Mouse (Mus musculus) embryonic facial prominence, embryonic 10.5 days (tissue): ENCODE results near the gene Megf8. TPM values are rescaled to one million over a fixed set of nuclear protein-coding genes. Genes with fewer than 3 reads are reported as not detected.
"Not testable (repeated sequence)": the region's sequence is repeated elsewhere in the genome, so short reads cannot be mapped to it uniquely, and the experiment has no call there.

Source experiments
- DNase-seq: peaks from one replicate; pipeline ENCODE4 v3.0.0-alpha.2; 2017; ENCODE audit warnings: low spot score
- H3K27ac ChIP-seq: fragments of 300-500 bp; sonication (generic); replicated peaks from 2 replicates; pipeline ENCODE4 v1.5.1; 2016; ENCODE audit warnings: mild to moderate bottlenecking
- H3K27me3 ChIP-seq: fragments of 300-500 bp; sonication (generic); replicated peaks from 2 replicates; pipeline ENCODE4 v1.6.1; 2016; ENCODE audit warnings: low read depth, mild to moderate bottlenecking; ENCODE audit not compliant: poor library complexity, severe bottlenecking
- H3K36me3 ChIP-seq: fragments of 300-500 bp; sonication (generic); replicated peaks from 2 replicates; pipeline ENCODE4 v1.6.1; 2016; ENCODE audit warnings: mild to moderate bottlenecking, moderate library complexity
- H3K4me1 ChIP-seq: fragments of 300-500 bp; sonication (generic); 2 replicates; pipeline ENCODE4 v1.6.1; 2016
- H3K4me3 ChIP-seq: fragments of 300-500 bp; sonication (generic); 2 replicates; pipeline ENCODE4 v1.5.1; 2016; ENCODE audit warnings: mild to moderate bottlenecking, moderate library complexity
- H3K9me3 ChIP-seq: fragments of 300-500 bp; sonication (generic); 2 replicates; pipeline ENCODE4 v1.6.1; 2016; ENCODE audit warnings: mild to moderate bottlenecking
- WGBS: fragments of 180-500 bp; shearing (Covaris S2); methylation state at CpG from one replicate; pipeline ENCODE4 v1.1.7; 2016; 5-methylcytosine and 5-hydroxymethylcytosine counted together
- polyA plus RNA-seq: library from polyadenylated mRNA; unstranded; fragments of >200 nt; fragmentation: Nextera tagmentation; extraction: Ambion mirVana; gene quantifications from 2 replicates; pipeline ENCODE4 v1.2.1, GENCODE M21; 2016

Megf8 gene
- polyA plus RNA-seq, 1 experiment from 2014 or later, result 17.6 TPM

DNA sequence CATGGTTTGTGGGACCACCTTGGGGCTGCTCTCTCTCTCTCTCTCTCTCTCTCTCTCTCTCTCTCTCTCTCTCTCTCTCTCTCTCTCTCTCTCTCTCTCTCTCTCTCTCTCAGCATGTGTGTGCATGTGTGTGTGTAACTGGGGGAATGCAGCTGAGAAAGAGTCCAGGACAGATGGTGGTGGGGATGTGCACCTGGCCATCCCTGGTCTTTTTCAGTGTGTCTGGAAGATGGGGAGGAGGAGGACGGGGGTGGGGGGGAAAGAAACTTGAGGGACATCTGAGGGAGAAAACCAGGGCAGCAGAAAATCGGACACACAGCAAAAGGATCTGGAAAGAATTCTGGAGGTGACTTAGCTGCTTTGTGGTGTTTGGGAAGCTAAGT is 10.4 kb upstream of the Megf8 start:
- Histone ChIP-seq H3K27ac (no peak overlapping the region), H3K36me3 (no peaks in the 10 kb centered on the region), H3K4me1 (peaks cover 15% of the 10 kb centered on the region), H3K27me3 (peaks cover 73% of the 10 kb centered on the region), H3K4me3 (peak overlapping the region; percentile 69), H3K9me3 (no peaks in the 10 kb centered on the region)
- 45% methylated on average over 2 of the region's 2 CpGs for WGBS
- no peak for DNase-seq

DNA sequence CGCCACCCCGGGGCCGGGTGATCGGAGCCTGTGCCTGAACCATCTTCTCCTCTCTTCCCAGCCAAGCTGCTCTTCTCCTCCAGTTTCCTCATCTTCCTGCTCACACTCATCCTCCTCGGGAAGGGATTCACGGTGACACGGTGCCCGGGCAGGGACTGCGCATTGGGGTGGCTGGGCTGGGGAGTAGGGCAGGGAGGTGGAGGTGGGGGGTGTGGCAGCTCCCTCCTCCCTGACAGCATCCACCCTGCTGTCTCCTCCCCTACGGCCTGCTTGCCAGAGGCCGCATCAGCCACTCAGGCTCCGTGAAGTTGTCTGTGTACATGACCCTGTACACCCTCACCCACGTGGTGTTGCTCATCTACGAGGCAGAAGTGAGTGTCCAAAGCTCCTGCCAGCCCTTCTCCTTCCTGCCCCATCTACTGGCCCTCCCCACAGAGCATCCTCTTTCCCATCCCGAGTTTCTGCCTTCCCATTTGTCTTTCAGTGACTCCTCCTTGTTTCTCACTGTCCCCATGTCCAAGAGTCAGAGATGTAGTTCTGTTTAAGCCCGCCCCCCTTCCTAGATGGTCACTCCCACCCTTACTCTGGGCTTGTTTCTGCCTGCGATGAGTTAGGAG is 8.2 kb upstream of the Megf8 start:
- peaks cover 82% of the 10 kb centered on the region for H3K27me3 ChIP-seq
- 60% methylated on average over 17 of the region's 17 CpGs for WGBS

DNA sequence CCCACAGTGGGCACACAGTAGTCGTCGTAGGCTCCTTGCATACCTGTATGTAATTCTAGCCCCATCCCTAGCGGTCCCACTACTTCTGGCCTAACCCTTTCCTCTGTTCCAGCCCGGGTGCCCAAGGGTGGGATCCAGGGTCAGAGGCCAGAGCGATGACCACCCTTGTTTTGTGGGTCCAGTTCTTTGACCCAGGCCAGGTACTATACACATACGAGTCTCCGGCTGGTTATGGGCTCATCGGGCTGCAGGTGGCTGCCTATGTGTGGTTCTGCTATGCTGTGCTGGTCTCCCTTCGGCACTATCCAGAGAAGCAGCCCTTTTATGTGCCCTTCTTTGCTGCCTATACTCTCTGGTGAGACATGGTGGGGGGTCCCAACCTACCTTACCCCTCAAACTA is 7.5 kb upstream of the Megf8 start:
- DNase-seq, result no peak
- H3K4me3 ChIP-seq, result no peak overlapping the region
- H3K36me3 ChIP-seq, result no peaks in the 10 kb centered on the region
- H3K4me1 ChIP-seq, result peaks cover 16% of the 10 kb centered on the region
- H3K27ac ChIP-seq, result no peak overlapping the region
- WGBS, result 88% methylated on average over 9 of the region's 9 CpGs
- H3K9me3 ChIP-seq, result no peaks in the 10 kb centered on the region
- peaks cover 84% of the 10 kb centered on the region for H3K27me3 ChIP-seq

More for the DNA sequence above, 8.2 kb upstream of the Megf8 start:
- H3K36me3 ChIP-seq, result no peaks in the 10 kb centered on the region
- H3K4me1 ChIP-seq, result peaks cover 15% of the 10 kb centered on the region
- DNase-seq, result no peak
- H3K27ac ChIP-seq, result no peak overlapping the region
- no peaks in the 10 kb centered on the region for H3K9me3 ChIP-seq
- H3K4me3 ChIP-seq, result no peak overlapping the region

DNA sequence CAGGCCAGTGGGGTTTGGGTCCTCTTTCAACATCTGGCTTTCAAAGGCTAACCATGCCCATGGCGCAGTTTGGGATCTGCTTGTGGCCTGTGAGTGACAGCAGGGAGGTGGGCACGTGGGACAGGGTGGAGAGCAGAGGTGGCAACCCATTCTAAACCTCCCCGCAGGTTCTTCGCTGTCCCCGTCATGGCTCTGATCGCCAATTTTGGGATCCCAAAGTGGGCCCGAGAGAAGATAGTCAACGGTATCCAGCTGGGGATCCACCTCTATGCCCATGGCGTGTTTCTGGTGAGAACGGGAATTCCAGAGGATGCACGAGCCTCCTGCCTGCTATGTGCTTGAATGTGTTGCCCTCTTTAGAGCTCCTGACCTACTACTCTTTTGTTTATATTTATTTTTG is 5.8 kb upstream of the Megf8 start:
- Histone ChIP-seq H3K4me3 (no peak overlapping the region), H3K4me1 (peaks cover 24% of the 10 kb centered on the region), H3K36me3 (no peaks in the 10 kb centered on the region), H3K27me3 (peaks cover 91% of the 10 kb centered on the region), H3K9me3 (no peaks in the 10 kb centered on the region), H3K27ac (no peak overlapping the region)
- WGBS, result 80% methylated on average over 11 of the region's 11 CpGs
- DNase-seq, result no peak

DNA sequence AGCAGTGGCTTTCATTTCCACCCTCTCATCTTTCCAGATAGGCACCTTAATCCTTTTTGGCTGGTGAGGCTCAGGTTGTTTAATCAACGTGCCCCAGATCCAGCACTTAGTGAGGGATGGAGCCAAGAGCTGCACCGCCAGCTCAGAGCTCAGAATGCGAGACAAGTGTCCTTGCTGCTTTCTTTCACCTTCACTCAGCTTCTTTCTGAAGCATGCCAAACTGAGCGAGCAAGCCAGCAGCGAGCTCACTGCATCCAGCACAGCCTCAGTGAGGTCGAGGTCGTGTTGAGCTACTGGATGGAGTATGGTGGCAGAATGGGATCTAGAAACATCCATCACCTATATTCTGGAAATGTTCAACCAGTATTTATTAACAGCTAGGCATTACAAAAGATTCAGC is 3.6 kb upstream of the Megf8 start:
- Histone ChIP-seq H3K9me3 (no peaks in the 10 kb centered on the region), H3K4me3 (no peak overlapping the region), H3K27me3 (peaks cover 71% of the 10 kb centered on the region), H3K4me1 (peaks cover 35% of the 10 kb centered on the region), H3K27ac (no peak overlapping the region), H3K36me3 (no peaks in the 10 kb centered on the region)
- no peak for DNase-seq
- WGBS, result 44% methylated on average over 7 of the region's 7 CpGs

DNA sequence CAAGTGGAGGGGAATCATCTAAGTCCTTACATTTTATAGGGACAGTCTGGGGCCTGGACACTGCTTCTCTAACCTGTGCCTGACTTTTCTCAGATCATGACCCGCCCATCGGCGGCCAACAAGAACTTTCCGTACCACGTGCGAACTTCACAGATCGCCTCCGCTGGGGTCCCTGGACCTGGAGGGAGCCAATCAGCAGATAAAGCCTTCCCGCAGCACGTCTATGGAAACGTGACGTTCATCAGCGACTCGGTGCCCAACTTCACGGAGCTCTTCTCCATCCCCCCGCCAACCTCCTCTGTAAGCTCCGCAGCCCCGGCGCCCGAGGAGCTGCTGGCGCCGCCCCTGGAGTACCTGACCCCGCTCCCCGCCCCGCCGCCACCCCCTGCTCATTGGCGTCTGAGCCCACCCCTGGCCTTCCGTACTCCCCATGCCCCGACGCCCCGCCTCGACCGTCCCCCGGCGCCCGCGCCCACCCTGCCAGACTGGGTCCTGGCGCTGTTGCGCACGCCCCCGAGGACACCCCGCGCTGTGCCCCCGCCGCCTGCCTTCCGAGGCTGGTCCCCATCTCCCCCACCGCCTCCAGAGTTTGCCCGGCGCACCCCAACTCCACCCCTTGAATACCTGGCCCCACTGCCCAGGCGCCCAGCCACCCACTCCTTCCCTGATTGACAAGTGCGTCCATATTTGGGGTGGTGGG is 2.2 kb upstream of the Megf8 start:
- Histone ChIP-seq H3K27me3 (peaks cover 57% of the 10 kb centered on the region), H3K4me1 (peaks cover 39% of the 10 kb centered on the region), H3K4me3 (peak overlapping the region; percentile 78), H3K27ac (peak overlapping the region; percentile 76), H3K9me3 (no peaks in the 10 kb centered on the region), H3K36me3 (peaks cover 4% of the 10 kb centered on the region; the same call in 1 of the 2 replicates)
- DNase-seq, result peak; percentile 41
- 1% methylated on average over 51 of the region's 51 CpGs for WGBS

DNA sequence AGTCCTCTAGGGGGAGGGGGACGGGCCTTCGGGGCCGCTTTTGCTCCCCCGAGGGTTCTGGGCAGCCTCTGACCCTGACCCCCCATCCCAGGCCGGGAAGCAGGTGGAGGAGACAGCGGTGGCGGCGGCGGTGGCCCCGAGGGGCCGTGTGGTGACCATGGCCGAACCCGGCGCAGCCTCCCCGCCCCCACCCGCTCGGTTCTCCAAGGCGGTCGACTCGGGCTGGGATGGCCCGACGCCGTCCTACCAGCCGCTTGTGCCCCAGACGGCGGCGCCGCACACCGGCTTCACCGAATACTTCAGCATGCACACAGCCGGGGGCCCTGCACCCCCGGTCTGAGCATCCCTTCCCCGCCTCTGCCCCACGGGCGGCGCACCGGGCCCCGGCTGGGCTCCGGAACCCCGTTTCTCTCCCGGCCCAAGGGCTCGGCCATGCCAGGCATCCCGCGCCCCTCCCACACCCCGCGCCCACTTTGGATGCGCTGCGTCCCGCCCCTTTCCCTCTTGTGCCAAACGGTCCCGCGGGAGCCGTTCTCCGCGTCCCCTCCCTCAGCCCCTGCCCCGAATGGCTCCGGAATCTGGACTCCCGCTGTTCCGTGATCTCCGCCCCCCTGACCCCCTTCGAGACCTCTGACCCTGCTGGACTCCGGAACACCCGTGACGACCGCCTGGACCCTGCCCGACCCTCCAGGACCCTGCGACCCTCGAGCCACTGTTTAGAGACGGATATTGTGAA is 1.5 kb upstream of the Megf8 start:
- H3K4me1 ChIP-seq, result peaks cover 39% of the 10 kb centered on the region
- under 1% methylated on average over 69 of the region's 69 CpGs for WGBS
- peaks cover 55% of the 10 kb centered on the region for H3K27me3 ChIP-seq
- peak; percentile 52 for DNase-seq
- no peaks in the 10 kb centered on the region for H3K9me3 ChIP-seq
- H3K4me3 ChIP-seq, result peak overlapping the region; percentile 78
- peaks cover 11% of the 10 kb centered on the region; the same call in 1 of the 2 replicates for H3K36me3 ChIP-seq
- peak overlapping the region; percentile 76 for H3K27ac ChIP-seq

DNA sequence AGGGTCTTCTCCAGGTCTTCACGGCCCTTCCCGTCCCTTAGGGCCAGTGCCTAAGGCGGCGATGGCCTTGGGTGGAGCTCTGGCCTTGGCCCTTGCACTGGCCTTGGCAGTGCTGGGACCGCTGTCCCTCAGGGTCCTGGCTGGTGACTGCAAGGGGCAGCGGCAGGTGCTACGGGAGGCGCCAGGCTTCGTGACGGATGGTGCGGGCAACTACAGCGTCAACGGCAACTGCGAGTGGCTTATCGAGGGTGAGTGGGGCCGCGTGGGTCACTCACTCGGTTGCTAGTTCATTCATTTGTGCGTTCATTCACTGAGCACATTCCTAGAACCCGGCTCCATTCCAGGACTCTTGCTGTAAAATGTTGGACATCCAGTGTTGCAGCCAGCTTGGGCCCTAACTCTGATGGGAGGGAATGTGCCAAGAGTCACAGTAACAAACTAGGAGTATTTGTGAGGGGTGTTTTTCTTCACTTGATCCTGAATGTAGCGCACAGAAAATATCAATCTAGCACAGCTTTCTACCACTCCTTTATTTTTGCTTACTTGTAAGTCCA is 559 bp downstream of the Megf8 start:
- DNase-seq, result no peak
- H3K4me3 ChIP-seq, result peak overlapping the region; percentile 78
- no peaks in the 10 kb centered on the region for H3K9me3 ChIP-seq
- WGBS, result 18% methylated on average over 21 of the region's 21 CpGs
- H3K4me1 ChIP-seq, result peaks cover 56% of the 10 kb centered on the region
- peak overlapping the region; percentile 91 for H3K27ac ChIP-seq
- peaks cover 37% of the 10 kb centered on the region for H3K27me3 ChIP-seq
- H3K36me3 ChIP-seq, result peaks cover 12% of the 10 kb centered on the region; the same call in 1 of the 2 replicates

DNA sequence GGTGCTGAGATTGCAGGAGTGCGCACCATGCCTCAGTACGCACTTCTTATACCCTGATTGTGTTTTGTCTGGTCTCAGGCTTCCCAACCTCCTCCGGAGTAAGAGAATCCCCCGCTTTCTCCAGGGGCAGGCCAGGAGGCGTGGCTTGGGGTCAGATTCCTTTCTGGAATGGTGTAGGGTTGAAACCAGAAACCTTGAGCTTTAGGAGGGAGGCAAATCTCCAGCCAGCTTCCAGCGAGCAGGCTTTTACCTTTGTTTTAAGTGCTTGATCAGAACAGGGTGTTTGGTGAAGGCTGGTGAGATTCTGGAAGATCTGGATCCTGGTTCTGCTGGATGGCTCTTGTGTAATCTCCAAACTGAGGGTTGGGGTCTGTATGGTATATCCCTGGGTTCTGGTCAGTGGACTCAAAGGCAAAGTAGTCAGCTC is 5.1 kb downstream of the Megf8 start:
- Histone ChIP-seq H3K4me3 (peak overlapping the region; percentile 45), H3K27ac (peak overlapping the region; percentile 91)

DNA sequence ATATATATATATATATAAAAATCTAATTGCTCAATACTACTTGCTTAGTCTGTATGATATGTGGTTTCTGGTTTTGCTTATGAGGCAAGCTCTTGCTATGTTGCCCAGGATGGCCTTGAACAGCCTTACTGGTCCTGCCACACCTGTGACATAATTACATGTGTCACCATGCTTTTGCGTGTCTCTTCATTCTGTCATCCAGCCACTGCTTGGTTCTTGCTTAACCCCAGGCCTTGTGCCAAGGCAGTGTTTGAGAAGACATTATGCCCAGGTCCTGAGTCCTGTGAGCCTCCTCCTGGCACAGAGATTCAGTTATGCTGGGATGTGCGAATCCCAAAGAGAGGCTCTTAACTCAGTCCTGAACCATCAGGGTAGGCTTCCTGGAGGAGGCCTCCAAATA is 6.3 kb downstream of the Megf8 start:
- Histone ChIP-seq H3K27me3 (no peaks in the 10 kb centered on the region), H3K4me1 (peaks cover 36% of the 10 kb centered on the region), H3K9me3 (0 out of 2 replicates have a peak, but pooled peaks cover 3% of the 10 kb centered on the region), H3K27ac (peak overlapping the region; percentile 41; the same call in 1 of the 2 replicates), H3K36me3 (peaks cover 47% of the 10 kb centered on the region), H3K4me3 (0 out of 2 replicates have a peak overlapping the region, but pooled peaks have one; percentile 0)
- no peak for DNase-seq
- WGBS, result 88% methylated on average over 2 of the region's 2 CpGs

More for the DNA sequence above, 5.1 kb downstream of the Megf8 start:
- WGBS, result 1% methylated on average over 6 of the region's 6 CpGs
- Histone ChIP-seq H3K9me3 (0 out of 2 replicates have a peak, but pooled peaks cover 3% of the 10 kb centered on the region), H3K4me1 (peaks cover 44% of the 10 kb centered on the region), H3K36me3 (peaks cover 36% of the 10 kb centered on the region), H3K27me3 (no peaks in the 10 kb centered on the region)
- peak; percentile 90 for DNase-seq

DNA sequence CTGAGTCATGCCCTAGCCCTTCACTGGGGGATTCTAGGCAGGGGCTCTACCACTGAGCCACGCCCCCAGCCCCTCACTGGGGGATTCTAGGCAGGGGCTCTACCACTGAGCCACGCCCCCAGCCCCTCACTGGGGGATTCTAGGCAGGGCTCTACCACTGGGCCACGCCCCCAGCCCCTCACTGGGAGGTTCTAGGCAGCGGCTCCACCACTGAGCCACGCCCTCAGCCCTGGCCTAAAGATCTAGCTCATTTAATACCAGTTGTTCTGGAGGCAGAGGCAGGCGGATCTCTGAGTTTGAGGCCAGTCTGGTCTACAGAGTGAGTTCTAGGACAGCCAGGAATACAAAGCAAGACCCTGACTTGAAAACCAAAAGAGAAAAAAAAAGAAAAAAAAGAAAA is 8.5 kb downstream of the Megf8 start:
- H3K9me3 ChIP-seq, DNase-seq, H3K27me3 ChIP-seq, H3K27ac ChIP-seq, H3K4me3 ChIP-seq: not testable (repeated sequence)
- 89% methylated on average over 6 of the region's 6 CpGs for WGBS
- peaks cover 59% of the 10 kb centered on the region for H3K36me3 ChIP-seq
- H3K4me1 ChIP-seq, result peaks cover 32% of the 10 kb centered on the region

DNA sequence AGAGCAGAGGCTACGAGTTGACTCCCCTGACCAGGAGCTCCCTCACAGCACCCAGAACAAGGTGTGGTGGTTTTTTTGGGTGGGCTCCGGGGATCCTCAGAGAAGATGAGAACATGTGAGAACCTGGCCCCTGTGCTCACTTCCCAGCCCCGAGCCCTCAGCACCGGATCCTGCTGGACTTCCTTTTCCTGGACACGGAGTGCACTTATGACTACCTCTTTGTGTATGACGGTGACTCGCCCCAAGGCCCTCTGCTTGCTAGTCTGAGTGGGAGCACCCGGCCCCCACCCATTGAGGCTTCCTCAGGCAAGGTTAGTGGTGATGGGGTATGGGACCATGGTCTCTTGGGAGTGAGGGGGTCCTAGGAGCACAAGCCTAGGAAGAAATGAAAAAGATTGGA is 9.3 kb downstream of the Megf8 start:
- Histone ChIP-seq H3K4me1 (peaks cover 29% of the 10 kb centered on the region), H3K27me3 (no peaks in the 10 kb centered on the region), H3K36me3 (peaks cover 65% of the 10 kb centered on the region), H3K9me3 (0 out of 2 replicates have a peak, but pooled peaks cover 3% of the 10 kb centered on the region), H3K4me3 (no peak overlapping the region), H3K27ac (no peak overlapping the region; the same call in 1 of the 2 replicates)
- 66% methylated on average over 8 of the region's 8 CpGs for WGBS
- DNase-seq, result no peak
